Mouse (Mus musculus) heart, adult 11 months (tissue): ENCODE measurements around the gene Ncln.

ENCODE experiments used
- DNase-seq: peaks from one replicate; pipeline ENCODE4 v3.0.0; 2022

Gene Ncln

DNA sequence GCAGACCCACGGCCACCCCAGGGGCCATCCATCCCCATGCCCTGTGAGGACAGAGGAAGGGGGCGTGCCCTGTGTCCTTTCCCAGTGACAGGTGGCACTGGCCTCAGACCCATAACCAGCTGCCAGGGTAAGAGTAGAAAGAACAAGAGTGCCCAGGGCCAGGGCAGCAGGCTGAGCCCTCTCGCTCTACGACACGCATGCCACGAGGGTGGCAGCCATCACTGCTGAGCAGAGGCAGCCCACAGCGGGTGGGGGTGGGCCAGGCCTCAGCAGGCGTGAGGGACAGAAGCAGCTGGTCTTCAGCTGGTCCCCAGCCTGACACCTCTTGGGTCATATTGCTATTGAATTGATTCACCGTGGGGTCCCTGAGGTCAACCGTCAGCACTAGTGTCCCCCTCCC lies 9.7 kb downstream of the Ncln start:
- DNase-seq: peak; percentile 91

DNA sequence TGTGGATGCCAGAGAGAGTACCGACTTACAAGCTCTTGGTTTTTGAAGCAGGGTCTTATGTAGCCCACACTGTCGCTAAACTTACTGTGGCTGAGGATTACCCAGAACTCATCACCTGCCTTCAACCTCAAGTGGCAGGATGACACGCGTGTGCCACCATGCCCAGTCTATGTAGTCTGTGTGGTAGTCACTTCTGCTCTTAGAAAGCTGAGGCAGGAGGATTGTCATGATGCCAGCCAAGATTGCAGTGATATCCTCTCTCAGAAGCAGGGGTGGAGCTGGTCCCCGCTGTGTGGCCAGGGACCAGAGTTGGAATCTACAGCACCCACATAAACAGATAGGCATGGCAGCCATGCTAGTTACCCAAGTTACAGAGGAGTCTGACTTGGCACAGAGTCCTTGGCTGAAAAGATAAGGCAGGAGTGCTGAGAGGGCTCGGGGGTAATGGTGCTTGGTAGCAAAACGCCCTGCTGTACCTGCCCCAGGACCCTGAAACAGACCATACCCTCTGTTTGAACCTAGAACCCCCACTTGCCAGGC lies 10.6 kb downstream of the Ncln start:
- DNase-seq: peak; percentile 83

DNA sequence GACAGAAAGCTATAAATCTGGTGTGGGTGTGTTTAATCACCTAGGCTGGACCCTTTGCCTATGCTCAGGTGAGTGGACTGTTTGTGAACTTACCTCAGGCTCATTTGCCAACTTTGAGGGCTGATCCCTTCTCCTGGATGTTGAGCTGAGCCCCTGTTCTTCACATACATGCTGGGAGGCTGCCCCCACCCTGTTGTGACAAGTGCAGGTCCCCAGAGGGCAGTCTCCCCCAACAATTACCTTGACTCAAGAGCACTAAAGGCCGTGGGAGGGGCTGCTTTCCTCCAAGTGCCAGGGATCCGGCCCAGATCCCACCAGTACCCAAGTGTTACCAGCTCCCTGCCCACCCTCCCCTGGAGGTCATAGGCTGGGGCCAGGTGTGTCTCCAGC lies 11.1 kb downstream of the Ncln start:
- DNase-seq: peak; percentile 91

DNA sequence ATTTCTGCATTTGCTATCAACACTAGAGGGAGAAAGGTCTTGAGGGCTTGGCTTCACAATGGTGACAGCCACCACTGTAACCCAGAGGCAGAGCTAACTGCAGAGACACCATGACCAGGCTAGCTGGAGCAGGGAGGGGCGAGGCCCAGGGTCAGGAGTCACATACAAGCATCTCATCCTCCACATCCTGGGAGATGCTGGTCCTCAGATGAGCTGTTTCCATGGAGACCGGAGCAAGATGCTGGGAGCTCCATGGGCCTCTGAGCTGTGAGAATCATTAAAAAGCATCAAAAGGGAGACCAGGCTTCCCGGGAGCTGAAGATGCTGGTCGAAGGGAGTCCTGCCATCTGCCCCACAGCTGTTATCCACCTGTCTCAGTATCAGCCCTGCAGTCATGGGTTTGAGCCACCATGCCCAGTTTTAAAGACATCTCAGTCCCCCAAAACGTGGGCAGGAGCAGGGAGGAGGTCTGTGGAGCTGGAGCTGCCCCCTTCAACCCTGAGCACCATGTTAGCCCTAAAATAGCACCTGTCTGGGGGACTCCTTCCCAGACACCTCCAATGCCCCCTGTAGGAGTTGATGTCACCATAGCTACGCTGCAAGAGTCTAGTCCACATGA lies 11.6 kb downstream of the Ncln start:
- peak; percentile 92 for DNase-seq

DNA sequence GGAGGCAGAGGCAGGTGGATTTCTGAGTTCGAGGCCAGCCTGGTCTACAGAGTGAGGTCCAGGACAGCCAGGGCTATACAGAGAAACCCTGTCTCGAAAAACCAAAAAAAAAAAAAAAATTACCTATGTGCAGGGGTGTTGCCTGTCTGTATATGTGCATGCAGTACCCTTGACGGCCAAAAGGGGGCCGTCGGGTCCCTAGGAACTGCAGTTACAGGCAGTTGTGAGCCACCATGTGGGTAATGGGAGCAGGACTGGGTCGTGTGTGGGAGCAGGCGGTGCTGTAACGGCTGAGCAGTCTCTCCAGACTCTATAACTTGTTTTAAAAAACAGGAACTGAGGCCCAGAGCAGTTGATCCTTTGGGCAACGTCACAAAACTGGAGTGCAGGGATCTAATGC lies 12.2 kb downstream of the Ncln start:
- DNase-seq: peak; percentile 91

DNA sequence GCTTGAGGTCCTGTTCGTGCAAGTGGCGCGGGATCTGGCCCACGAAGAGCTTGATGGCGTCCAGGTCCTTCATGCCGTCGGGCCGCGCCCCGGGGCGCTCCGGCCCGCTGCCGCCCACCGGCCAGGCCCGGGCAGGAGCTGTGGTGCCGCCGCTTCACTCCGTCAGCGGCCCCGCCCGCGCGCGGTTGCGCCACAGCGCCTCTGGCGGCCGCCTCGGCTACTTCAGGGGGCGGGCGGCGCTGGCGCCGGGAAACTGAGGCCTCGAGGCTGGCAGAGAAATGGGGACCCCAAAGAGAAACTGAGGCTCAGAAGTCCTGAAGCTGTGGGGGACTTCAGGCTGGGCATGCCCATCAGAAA lies 13.7 kb downstream of the Ncln start, which contains the start of gene Celf5:
Celf5 (minus strand) TSS at position 177 of the 357 bp plus-strand sequence.
- DNase-seq: peak; percentile 93

DNA sequence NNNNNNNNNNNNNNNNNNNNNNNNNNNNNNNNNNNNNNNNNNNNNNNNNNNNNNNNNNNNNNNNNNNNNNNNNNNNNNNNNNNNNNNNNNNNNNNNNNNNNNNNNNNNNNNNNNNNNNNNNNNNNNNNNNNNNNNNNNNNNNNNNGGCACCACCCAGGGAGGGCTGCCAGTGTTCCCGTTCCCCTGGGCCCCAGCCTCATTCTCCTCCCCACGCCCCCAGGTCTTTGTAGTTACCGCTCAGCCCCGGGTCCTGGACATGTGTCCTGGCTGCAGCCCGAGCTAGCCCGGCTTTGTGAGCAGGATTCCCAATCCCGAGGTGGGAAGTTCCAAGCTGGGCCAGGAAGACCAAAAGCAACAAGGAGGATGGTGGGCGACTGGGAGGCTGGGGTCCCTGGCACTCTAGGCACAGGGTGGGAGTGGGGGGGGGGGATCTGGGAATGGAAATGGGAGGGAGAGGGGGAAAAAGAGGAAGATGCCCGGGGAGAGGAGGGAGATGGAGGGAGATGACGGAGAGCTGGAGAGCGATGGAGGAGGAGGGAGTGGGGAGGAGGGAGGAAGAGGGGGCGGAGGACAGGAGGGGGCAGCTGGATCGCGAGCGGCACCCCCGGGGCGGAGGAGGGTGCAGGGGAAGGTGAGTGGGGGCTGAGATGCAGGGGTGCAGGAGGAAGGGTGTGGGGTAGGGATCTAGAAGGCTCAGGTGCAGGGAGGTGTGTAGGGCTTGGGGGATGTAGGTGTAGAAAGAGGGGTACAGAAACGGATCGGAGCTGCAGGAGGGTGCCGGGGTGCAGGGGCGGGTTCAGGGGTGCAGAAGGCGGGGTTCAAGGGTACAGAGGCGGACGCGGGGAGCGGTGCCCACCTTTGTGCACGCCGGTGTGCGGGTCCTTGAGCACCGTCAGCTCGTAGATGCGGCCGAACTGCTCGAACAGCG lies 14.3 kb downstream of the Ncln start:
- DNase-seq: peak; percentile 92

DNA sequence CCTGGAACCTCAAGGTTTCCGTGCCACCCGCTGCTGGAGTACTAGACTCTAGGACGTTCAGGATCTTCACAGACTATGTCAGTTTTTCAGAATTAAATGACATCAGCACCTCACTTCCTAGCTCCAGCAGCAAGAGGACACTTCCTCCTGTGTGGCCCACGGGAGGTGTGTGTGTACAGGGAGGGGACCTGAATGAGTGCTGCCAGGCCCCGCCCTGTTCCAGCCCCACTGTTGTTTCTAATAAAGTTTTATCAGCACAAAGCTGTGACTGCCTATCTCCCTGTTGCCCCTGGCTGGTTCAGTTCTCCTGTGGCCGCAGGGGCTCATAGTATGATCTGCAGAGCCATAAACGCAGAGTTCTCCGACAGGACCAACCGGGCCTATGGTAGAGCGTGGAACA lies 21.7 kb downstream of the Ncln start:
- peak; percentile 76 for DNase-seq

DNA sequence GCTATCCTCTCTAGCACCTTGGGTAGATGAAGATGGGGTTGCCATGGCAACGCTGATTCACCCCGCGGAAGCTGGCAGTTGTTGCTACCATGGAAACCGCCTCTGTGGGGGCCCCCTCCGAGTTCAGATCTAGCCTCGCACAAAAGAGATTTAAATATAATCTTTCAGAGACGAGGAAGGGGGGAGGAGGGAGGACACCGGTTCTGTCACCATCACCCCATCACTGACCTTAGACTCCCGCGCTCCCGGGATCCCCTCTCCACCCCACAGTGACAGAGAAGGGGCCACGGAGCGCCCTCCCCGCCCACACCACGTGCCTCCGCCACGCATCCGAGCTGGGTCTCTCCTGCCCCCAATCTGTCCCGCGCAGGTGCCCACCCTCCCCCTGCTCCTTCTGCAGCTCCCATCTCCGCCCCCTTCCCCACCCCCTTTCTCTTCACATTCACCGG lies 23.2 kb downstream of the Ncln start:
- peak; percentile 87 for DNase-seq

DNA sequence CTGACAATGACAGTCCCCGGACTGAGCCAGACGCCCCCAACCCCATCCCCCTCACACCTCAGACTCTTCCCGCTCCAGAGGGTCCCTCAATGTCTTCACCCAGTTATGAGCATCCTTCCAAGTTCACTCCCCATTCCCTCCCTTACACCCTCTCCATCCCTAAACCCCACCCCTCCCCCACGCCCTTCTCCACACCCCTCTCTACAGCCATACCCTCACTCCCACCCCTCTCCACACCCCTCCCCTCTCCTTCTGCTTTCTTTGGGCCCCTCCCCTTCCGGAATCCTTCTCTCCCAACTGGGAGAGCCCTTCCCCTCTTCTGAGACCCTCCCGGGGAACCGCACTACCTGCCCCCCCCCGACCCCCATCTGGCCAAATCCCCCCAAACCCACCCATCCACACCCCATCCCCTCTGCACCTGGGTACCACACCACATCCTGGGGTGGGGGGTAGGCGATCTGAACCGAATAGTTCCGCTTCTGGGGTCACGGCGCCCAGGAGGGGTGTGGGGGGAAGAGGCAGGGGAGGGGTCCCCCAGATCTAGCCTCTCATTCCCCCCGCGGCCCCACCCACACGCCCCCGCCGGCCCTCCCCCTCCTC lies 23.7 kb downstream of the Ncln start:
- peak; percentile 80 for DNase-seq

DNA sequence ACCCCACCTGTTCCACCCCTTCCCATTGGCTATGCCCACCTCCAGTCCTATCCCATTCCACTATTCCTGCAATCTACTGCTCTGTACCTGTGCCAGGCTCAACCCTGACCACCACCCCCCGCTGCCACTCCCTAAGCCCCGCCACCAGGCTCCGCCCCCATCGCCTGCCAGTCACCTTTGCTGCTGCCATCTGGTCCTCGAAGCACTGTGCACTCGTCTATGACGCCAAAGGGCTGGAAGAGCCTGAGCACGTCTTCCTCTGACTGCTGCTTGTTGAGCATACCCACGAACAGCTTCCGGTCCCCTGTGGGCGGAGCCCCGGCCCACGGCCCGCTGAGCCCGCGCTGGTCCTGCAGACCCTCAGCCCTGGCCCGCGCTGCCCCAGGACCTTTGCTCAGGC lies 25.7 kb downstream of the Ncln start:
- peak; percentile 74 for DNase-seq

DNA sequence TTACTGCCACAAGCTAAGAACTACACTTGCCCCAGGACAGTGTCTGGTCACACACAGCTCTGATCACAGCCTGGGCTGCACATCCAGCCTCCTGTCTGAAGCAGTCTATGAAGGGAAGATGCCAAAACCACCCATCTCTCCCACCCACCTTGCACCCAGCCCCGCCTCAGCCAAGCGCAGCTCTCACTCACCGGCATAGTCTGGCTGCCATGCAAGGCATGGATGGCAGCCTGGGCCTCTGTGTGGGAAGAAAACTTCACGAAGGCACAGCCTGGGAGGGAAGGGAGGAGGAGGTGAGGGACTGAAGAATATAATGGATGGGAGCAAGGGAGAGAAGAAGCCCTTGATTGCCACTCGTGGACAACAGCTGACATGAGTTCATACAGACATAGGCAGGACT lies 26.9 kb downstream of the Ncln start:
- DNase-seq: peak; percentile 80

DNA sequence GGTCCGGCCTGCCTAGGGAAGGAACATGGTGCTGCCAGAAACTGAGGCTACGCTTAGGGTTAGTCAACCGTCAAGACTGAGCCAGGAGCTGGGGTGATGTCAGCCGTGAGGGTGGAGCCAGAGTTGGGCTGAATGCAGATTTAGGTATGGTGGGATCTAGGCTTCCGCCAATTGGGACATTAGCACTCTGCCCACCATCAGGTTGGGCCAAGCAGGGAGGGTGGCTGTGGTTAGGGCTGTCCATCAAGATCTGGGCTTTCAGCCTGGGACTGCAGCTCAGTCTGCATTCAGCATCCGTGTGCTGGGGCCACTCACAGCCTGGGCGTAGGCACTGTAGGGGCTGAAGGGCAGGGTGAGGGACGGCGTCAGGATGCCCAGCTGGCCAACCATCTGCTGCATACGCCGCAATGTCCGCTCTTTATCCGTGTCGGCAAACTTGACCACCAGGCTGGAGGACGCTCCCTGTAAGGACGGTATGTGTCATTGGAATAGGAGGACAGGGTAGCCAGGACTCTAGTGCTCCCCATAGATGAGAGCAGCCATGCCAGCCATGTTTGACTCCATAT lies 28.4 kb downstream of the Ncln start:
- peak; percentile 86 for DNase-seq

DNA sequence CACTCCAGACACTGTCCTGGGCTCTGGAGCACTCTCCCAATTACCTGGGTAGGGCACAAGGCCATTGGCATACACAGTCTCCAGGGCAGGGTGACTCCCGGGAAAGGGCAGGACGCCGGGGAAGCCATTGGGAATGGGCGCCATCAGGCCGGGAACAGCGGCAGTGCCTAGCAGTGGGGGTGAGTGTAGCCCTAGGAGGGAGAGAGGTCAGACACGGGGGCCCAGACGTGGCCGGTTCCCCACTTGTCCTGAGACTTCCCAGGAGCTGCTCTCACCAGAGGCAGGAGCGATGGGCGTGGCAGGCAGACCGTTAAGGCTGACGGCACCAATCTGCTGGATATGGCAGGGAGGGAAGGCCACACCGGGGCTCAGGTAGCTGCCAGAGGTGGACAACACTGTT lies 29.3 kb downstream of the Ncln start:
- DNase-seq: peak; percentile 88

DNA sequence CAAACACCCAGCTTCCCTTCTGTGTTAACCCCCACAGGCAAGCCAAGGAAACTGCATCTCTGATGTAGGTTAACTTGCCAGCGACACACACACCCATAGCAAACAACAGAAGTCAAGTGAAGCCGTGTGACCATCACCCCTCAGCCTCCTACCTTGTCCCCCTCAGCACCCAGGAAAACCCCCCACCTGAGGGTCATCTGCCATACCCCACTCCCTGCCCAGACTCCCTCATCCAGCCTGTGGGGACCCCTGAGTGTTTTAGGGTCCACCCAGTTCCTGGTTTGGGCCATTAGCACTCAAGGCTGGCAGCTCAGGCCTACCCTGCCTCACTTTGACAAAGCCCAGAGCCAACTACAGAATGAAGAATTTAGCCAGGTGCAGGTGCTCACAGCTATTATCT lies 30.1 kb downstream of the Ncln start:
- peak; percentile 92 for DNase-seq

DNA sequence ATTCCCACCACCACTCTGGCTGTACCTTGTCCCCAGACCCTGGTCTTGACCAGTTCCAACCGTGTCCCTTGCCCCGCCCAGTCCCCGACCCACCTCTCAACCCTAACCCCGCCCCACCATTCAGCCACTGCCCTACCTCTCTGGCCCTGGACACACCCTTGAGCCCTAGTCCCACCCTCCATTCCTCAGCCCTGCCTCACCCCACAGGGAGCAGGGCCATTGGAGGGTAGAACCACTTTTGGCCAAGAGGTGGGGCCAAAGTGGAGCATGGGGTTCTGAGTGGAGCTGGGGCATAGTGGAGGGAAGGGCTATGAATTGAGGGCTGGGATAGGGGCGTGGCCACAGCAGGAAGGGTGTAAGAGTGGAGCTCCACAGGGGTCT lies 30.9 kb downstream of the Ncln start:
- peak; percentile 84 for DNase-seq

DNA sequence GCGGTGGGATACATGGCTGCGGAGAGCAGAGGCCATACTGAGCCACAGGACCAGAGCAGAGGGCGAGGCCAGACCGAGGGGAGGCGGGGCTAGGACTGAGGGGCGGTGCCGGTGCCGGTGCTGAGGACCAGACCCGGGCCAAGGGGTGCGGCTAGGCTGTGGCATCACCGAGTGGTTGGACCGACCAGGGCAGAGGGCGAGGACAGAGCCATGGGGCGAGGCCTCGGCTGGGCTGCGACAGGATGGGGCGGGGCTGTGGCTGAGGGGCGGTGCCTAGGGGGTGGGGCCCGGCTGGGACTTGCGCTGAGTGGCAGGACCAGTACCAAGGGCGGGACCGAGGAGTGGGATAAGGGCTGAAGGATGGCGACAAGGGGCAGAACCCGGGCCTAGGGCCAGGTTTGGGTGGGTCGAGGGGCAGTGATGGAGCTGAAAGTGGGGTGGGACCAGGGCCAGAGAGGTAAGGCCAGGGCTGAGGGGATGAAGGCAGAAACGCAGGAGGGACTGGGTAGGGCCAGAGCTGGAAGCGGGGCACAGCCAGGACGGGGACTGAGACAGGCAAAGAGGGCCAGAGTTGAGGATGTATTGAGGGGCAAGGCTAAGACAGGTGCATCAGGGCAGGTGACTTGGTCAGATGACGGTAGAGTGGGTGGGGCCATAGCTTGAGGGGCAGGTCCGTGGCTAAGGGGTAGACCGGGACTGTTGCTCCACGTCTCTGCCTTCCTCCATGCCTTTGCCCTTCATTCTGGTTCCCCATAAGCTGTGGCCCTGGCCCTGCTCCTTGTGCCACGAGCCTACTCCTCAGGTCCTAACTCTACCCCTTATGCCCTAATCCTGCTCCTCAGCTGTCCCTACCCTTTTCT lies 31.6 kb downstream of the Ncln start:
- peak; percentile 94 for DNase-seq

DNA sequence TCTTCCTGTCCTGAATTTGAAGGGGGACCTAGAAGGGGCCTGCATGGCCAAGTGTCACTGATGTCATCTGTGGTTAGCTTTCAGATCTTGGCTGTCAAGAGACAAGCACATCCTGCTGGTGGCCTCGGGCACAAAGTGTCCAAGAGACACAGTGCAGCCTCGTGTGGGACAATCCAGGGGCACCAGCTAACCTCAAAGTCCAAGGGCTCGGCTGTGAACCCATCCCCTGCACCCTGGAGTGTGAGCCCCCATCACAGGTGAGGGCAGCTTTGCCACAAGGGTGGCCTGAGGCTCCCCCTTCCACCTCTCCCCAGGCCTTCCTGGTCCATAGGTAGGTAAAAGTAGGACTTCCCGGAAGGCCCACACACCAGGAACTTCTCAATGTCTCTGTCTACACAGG lies 32.7 kb downstream of the Ncln start:
- peak; percentile 87 for DNase-seq

DNA sequence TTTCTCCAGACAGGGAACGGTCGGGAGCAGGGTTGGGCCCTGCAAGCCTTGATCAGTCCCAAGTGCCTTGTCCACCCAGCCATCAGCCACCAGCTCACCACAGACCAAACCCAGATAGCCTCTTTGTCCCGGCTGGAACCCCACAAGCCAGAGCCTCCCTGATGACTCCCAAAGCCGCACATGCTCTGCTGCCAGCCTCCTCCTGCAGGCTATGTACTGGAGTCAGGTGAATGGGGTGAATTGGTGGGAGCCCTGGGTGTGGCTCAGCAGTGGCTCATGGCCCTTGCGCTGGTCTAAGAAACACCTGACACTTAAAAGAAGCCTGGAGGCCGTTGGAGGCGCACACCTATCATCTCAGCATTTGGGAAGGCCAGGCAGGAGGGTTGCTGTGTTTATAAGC lies 33.3 kb downstream of the Ncln start:
- peak; percentile 84 for DNase-seq

DNA sequence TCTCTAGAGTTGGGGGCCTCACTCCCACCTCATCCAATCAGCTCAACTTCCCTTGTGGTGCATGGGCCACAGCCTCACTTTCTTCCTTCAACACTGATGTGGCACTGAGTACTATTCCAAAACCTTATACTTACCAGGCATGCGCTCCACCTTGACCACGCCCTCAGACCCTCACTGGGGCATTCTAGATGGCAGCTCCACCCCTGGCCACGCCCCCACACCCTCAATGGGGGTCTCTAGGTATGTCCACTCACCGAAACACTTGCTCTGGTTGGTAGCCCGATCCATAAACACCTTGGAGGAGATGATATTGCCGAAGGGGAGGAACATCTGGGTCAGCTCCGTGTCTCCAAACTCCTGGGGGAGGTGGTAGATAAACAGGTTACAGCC lies 33.8 kb downstream of the Ncln start:
- DNase-seq: peak; percentile 89

DNA sequence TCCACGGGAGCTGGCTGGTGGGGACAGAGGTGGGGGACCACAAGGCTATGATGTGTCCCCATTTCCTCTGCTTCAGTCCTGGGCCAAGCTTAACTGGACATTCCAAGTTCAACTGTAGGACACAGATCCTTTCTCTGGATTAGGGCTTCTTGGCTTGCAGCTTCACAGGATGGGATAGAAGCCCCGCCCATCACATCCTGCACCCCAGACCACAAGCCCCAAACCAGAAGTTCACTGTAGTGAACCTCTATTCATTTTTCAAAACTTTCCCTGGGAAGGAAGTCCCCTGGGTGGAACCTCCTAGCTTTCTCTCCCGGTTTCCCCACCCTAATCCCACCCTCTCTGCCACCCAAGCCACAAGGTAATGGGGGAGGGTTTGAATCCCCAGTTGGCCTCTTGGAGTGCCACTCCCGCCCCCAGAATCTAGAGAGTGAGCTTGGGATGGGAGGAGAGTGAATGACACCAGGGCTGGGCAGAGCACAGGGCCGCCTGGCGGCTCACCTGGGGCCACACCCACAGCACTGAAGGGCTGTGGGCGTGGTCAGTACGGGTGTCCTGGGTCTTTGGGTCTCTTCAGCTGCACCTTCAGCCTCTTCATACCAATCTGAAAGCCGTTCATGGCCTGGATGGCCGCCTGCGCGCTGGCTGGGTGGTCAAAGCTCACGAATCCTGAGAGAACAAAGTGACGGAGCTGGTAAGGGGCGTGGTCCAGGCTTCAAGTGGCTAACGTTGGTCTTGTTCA lies 34.3 kb downstream of the Ncln start:
- peak; percentile 89 for DNase-seq

DNA sequence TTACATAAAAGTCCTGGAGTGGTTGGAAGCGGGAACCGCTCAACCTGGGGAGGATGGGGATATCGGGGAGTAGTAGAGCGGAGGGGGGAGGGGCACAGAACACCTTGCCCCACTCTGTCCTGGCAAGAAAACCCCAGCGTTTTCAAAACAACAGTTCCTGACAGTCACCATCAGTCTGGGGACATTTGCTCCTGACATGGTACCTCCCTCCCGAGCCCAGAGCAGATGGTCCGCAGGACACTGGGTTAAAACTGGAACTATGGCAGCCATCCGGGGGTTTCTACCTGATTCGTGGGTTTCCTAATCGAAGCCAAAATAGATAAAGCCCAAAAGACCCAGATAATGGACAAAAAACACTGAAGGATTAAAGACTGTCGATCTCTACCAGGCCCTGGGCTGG lies 35.2 kb downstream of the Ncln start:
- peak; percentile 75 for DNase-seq
